ENCODE assay signal across 23 mouse cellular contexts in genomic region chr11:52610681-52611165, GRCm38 (mm10).
"Had no signal": no experiment of that assay in that cellular context is flagged by ENCODE, and none has a peak within 500 bp of the region (broad histone marks: within the 10 kb centered on the region; RNA-seq: fewer than 3 reads in every experiment).

No protein-coding gene starts in this region.

- H3K27ac ChIP-seq: gastrocnemius, adult 2 months; heart, embryonic 10.5 days; hindbrain, embryonic 10.5 days; hindbrain, embryonic 12.5 days; hindbrain, embryonic 14.5 days; intestine, embryonic 15.5 days; layer of hippocampus, adult 2 months; left cerebral cortex, adult 2 months; limb, embryonic 10.5 days; limb, embryonic 12.5 days; liver, embryonic 13.5 days had no signal

- DNase-seq: gastrocnemius, adult 2 months; gastrocnemius, postnatal 10 days; gastrocnemius, postnatal 25 days; heart, adult 18-20 months; heart, postnatal 14 days; heart, postnatal 36 days; kidney, adult 18-20 months; kidney, adult 8-10 months; kidney, postnatal 10 days; kidney, postnatal 25 days; kidney, postnatal 4 days; liver; liver, embryonic 13.5 days had no signal

- H3K27me3 ChIP-seq: heart, embryonic 12.5 days; hindbrain, embryonic 12.5 days; intestine, embryonic 15.5 days; limb, embryonic 12.5 days; liver, embryonic 13.5 days had no signal

- H3K36me3 ChIP-seq: heart, embryonic 10.5 days; heart, embryonic 12.5 days; hindbrain, embryonic 10.5 days; hindbrain, embryonic 12.5 days; intestine, embryonic 15.5 days; limb, embryonic 10.5 days; limb, embryonic 12.5 days; liver, embryonic 13.5 days had no signal

- H3K4me1 ChIP-seq: heart, embryonic 10.5 days; heart, embryonic 12.5 days; hindbrain, embryonic 10.5 days; hindbrain, embryonic 12.5 days; intestine, embryonic 15.5 days; limb, embryonic 10.5 days; limb, embryonic 12.5 days; liver, embryonic 13.5 days had no signal

- H3K4me3 ChIP-seq: gastrocnemius, adult 2 months; heart, embryonic 10.5 days; heart, embryonic 12.5 days; hindbrain, embryonic 10.5 days; hindbrain, embryonic 12.5 days; intestine, embryonic 15.5 days; layer of hippocampus, adult 2 months; left cerebral cortex, adult 2 months; limb, embryonic 10.5 days; limb, embryonic 12.5 days; liver, embryonic 13.5 days had no signal
